Mouse (Mus musculus) embryonic facial prominence, embryonic 14.5 days (tissue): ENCODE results near the gene Pus7. TPM values are rescaled to one million over a fixed set of nuclear protein-coding genes. Genes with fewer than 3 reads are reported as not detected.
"Not testable (repeated sequence)": the region's sequence is repeated elsewhere in the genome, so short reads cannot be mapped to it uniquely, and the experiment has no call there.

ENCODE experiments used
- ATAC-seq: fragments of 200-750 bp; cut with Nextera tagmentation; 2 replicates; pipeline ENCODE4 v1.8.0; 2017; ENCODE audit warnings: low read depth, moderate number of reproducible peaks, moderate TSS enrichment
- DNase-seq: peaks from one replicate; pipeline ENCODE4 v3.0.0-alpha.2; 2015; ENCODE audit warnings: low spot score
- H3K27ac ChIP-seq: fragments of 300-500 bp; sonication (generic); replicated peaks from 2 replicates; pipeline ENCODE4 v1.5.1; 2014; ENCODE audit warnings: low read depth, mild to moderate bottlenecking, low read length, moderate library complexity
- H3K27me3 ChIP-seq: fragments of 300-500 bp; sonication (generic); replicated peaks from 2 replicates; pipeline ENCODE4 v1.6.1; 2014; ENCODE audit warnings: low read length; ENCODE audit not compliant: control insufficient read depth, insufficient read depth
- H3K36me3 ChIP-seq: fragments of 300-500 bp; sonication (generic); 2 replicates; pipeline ENCODE4 v1.6.1; 2014; ENCODE audit warnings: low read length, mixed read lengths; ENCODE audit not compliant: control insufficient read depth, insufficient read depth
- H3K4me1 ChIP-seq: fragments of 300-500 bp; sonication (generic); 2 replicates; pipeline ENCODE4 v1.6.1; 2014; ENCODE audit warnings: antibody characterized with exemption, low read length; ENCODE audit not compliant: control insufficient read depth, insufficient read depth
- H3K4me2 ChIP-seq: fragments of 300-500 bp; sonication (generic); 2 replicates; pipeline ENCODE4 v1.6.1; 2014; ENCODE audit warnings: low read depth, mild to moderate bottlenecking, low read length, moderate library complexity, mixed read lengths
- H3K4me3 ChIP-seq: fragments of 300-500 bp; sonication (generic); 2 replicates; pipeline ENCODE4 v1.5.1; 2014; ENCODE audit warnings: low read depth, mild to moderate bottlenecking, low read length
- H3K9ac ChIP-seq: fragments of 300-500 bp; sonication (generic); 2 replicates; pipeline ENCODE4 v1.6.1; 2014; ENCODE audit warnings: low read depth, mild to moderate bottlenecking, low read length, moderate library complexity, mixed read lengths
- H3K9me3 ChIP-seq: fragments of 300-500 bp; sonication (generic); 2 replicates; pipeline ENCODE4 v1.6.1; 2016; ENCODE audit warnings: low read length; ENCODE audit not compliant: control insufficient read depth
- WGBS: fragments of 180-500 bp; shearing (Covaris S2); extraction: QIAGEN DNeasy Blood & Tissue Kit; methylation state at CpG from one replicate; pipeline ENCODE4 v1.1.7; 2014; 5-methylcytosine and 5-hydroxymethylcytosine counted together
- polyA plus RNA-seq: library from polyadenylated mRNA; unstranded; fragments of >200 nt; fragmentation: Nextera tagmentation; extraction: Ambion mirVana; gene quantifications from 2 replicates; pipeline ENCODE4 v1.2.1, GENCODE M21; 2014

Pus7 gene
- polyA plus RNA-seq, 1 experiment from 2014 or later: 24.5 TPM

DNA sequence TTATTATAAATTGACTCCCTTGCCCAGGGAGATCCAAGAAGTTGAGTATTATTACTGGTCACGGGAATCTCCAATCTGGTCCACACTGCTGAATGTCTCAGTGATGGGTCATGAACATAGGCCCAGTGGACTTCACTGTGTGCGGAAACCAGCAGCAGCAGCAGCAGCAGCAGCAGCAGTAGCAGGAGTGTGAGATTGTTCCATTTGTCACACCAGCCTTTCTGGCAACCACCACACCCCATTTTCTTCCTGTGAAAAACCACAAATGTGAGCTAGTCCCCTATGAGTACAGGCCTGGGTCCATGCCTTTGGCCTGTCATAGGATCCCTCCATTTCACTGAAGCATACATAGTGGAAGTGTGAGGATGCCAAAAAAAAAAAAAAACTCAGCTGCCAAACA, 61.6 kb downstream of the Pus7 start:
- Histone ChIP-seq H3K9ac (no peak overlapping the region), H3K9me3 (peaks cover 7% of the 10 kb centered on the region; the same call in 1 of the 2 replicates), H3K36me3 (no peaks in the 10 kb centered on the region), H3K27me3 (no peaks in the 10 kb centered on the region), H3K4me2 (no peak overlapping the region), H3K4me1 (no peaks in the 10 kb centered on the region), H3K4me3 (no peak overlapping the region), H3K27ac (no peak overlapping the region)
- WGBS: 97% methylated on average over 2 of the region's 2 CpGs
- ATAC-seq: no peak
- no peak for DNase-seq

DNA sequence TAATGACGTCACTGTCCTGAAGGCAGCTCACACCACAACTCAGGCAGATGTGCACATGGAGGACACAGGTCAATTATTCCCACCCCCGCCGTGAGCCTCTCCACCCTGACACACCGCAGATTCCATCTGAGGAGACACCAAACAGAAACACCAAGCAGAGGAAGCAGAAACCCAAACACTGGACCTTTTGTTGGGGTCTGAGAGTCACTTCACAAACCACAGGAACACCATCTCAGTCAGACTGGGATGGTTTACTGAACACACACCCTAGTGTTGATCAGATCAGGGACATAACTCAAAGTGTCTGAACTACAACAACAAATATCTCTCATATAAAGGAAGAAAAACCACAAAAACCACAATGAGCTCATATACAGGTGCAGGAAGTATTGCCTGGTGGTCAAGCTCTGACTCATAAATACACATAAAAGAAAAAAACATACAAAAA, 64.6 kb downstream of the Pus7 start:
- ATAC-seq: no peak
- DNase-seq: no peak
- no peak overlapping the region for H3K4me2 ChIP-seq
- H3K36me3 ChIP-seq: no peaks in the 10 kb centered on the region
- no peaks in the 10 kb centered on the region for H3K9me3 ChIP-seq
- H3K9ac ChIP-seq: no peak overlapping the region
- no peaks in the 10 kb centered on the region for H3K27me3 ChIP-seq
- no peak overlapping the region for H3K27ac ChIP-seq
- no peak overlapping the region for H3K4me3 ChIP-seq
- 62% methylated on average over 4 of the region's 4 CpGs for WGBS
- H3K4me1 ChIP-seq: no peaks in the 10 kb centered on the region

DNA sequence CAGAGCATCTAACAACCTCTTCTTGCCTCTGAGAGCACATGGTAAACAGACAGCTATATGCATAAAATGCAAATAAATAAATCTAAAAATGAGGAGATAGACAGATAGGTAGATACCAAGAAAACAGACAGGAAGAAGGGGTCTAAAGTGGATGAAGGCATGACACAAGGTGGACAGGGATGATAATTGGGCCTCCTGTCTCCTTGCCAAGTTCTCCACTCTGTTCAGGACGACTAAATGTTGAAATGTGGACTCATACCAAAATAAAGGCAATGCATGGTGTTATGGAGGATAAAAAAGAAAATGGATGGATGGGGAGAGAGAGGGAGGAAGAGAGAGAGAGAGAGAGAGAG, 65.4 kb downstream of the Pus7 start:
- Histone ChIP-seq H3K9me3 (no peaks in the 10 kb centered on the region), H3K27me3 (no peaks in the 10 kb centered on the region), H3K36me3 (no peaks in the 10 kb centered on the region), H3K4me2 (no peak overlapping the region), H3K27ac (no peak overlapping the region), H3K4me3 (no peak overlapping the region), H3K9ac (no peak overlapping the region), H3K4me1 (no peaks in the 10 kb centered on the region)
- ATAC-seq (no peak), DNase-seq (no peak)
- WGBS: 66% methylated on average over 1 of the region's 1 CpGs

GRCm38 (mm10) chr5:23717469-23718181, 65.9 kb downstream of the Pus7 start:
- ATAC-seq: no peak
- DNase-seq: no peak

DNA sequence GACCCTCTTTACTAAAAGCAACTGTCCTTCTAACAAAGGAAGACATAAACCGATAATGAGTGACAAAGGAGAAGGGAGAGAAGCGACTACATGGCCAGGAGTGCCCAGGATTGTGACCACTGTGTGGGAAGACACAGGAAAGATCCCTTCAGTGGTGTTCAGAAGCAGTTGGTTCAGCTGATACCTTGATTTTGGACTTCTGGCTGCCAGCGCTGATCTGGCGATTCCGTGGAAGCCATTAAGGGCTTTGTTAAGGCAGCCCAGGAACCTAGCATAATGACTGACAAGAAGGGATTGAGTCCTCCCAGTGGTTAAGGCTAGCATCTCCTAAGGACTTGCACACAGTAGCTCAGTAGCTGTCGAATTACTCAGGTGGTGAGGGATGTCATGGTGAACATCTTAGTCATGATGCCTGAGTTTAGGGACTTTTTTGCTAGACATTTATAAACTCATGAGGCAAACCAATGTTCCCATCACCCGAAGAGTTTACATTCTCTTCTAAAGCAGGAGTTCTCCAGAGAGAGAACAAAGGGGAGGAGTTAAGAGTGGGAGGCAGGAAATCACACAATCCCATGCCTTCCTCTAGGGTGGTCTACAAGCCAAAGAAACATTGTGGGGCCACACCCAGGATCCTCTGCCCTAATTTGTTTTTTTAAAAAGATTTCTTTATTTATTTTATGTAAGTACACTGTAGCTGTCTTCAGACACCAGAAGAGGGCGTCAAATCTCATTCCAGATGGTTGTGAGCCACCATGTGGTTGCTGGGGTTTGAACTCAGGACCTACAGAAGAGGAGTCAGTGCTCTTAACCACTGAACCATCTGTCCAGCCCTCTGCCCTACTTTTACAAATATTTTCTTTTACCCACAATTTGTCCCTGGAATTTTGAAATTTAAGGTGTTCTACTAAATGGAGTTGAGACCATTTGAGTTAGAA, 69.8 kb downstream of the Pus7 start:
- Histone ChIP-seq H3K27ac (no peak overlapping the region), H3K36me3 (peaks cover 20% of the 10 kb centered on the region), H3K4me1 (no peaks in the 10 kb centered on the region), H3K9ac (no peak overlapping the region), H3K9me3 (peaks cover 17% of the 10 kb centered on the region), H3K4me3 (no peak overlapping the region), H3K27me3 (no peaks in the 10 kb centered on the region), H3K4me2 (no peak overlapping the region)
- ATAC-seq (no peak), DNase-seq (no peak)
- WGBS: 89% methylated on average over 8 of the region's 8 CpGs

More at GRCm38 (mm10) chr5:23717469-23718181, 65.9 kb downstream of the Pus7 start:
- H3K27ac ChIP-seq: no peak overlapping the region
- no peaks in the 10 kb centered on the region for H3K9me3 ChIP-seq
- no peaks in the 10 kb centered on the region for H3K27me3 ChIP-seq
- H3K4me3 ChIP-seq: no peak overlapping the region
- no peak overlapping the region for H3K4me2 ChIP-seq
- 72% methylated on average over 3 of the region's 3 CpGs for WGBS
- H3K9ac ChIP-seq: no peak overlapping the region
- no peaks in the 10 kb centered on the region for H3K4me1 ChIP-seq
- no peaks in the 10 kb centered on the region for H3K36me3 ChIP-seq

DNA sequence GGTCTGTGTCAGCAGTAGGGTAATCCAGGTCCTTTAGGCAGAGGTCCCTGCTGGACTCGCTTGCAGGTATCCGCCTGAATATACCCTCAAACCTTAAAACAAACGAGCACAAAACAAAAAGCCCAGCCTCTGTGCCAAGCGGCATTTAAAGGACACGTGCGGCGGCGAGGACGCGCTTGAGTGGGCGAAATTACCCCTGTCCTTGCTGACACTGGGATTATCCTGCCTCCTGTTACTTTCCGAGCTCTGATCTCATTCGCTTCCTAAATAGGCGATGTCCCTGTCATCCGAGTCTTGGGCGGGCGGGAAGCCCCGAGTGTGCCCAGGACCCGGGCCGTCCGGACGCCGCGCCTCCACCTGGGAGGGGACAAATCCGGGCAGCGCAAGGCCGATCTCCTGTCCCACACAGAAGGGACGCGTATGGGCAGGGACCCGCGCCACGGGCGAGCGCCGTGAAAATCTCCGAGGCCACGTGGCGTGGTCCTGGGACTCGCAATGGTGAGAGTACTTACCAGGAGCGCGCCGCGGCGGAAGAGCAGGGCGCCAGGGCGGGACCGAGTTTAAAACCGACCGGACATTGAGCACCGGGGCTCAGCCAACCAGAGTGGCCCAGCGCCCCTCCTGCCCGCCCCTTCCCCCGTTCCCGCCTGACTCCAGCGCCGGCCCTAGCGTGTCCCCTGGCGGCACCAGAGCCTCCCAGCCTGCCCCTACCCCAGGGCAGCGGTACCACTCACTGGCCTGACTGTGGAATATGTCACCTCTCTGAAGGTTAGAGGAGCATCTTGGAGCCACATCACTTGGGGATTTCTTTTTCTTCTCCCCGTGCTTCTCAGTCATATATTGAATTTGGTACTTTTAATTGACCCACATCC, 71.1 kb downstream of the Pus7 start:
- DNase-seq: peak; percentile 80
- no peaks in the 10 kb centered on the region for H3K27me3 ChIP-seq
- ATAC-seq: peak; percentile 99
- peak overlapping the region; percentile 79 for H3K9ac ChIP-seq
- WGBS: 4% methylated on average over 34 of the region's 60 CpGs
- H3K36me3 ChIP-seq: peaks cover 30% of the 10 kb centered on the region
- H3K9me3 ChIP-seq: peaks cover 25% of the 10 kb centered on the region
- peak overlapping the region; percentile 71 for H3K4me2 ChIP-seq
- H3K27ac ChIP-seq: peak overlapping the region; percentile 76
- peak overlapping the region; percentile 72 for H3K4me3 ChIP-seq
- H3K4me1 ChIP-seq: no peaks in the 10 kb centered on the region

GRCm38 (mm10) chr5:23711671-23712129, 71.8 kb downstream of the Pus7 start:
- not testable (repeated sequence) for DNase-seq, ATAC-seq, H3K4me1 ChIP-seq, H3K27me3 ChIP-seq
- Histone ChIP-seq H3K4me3 (peak overlapping the region; percentile 72), H3K9ac (peak overlapping the region; percentile 79), H3K9me3 (peaks cover 32% of the 10 kb centered on the region), H3K27ac (peak overlapping the region; percentile 76; the same call in 1 of the 2 replicates), H3K36me3 (peaks cover 37% of the 10 kb centered on the region), H3K4me2 (peak overlapping the region; percentile 71)
- WGBS: 53% methylated on average over 6 of the region's 6 CpGs

- Histone ChIP-seq H3K9me3 (peaks cover 36% of the 10 kb centered on the region), H3K9ac (no peak overlapping the region), H3K36me3 (peaks cover 41% of the 10 kb centered on the region), H3K4me3 (no peak overlapping the region), H3K4me1 (no peaks in the 10 kb centered on the region), H3K4me2 (peak overlapping the region; percentile 71; the same call in 1 of the 2 replicates), H3K27me3 (no peaks in the 10 kb centered on the region), H3K27ac (no peak overlapping the region)
- DNase-seq (no peak), ATAC-seq (no peak)
- WGBS: 99% methylated on average over 4 of the region's 4 CpGs
These were observed 72.3 kb downstream of the Pus7 start for GRCm38 (mm10) chr5:23711244-23711643.
